Mouse (Mus musculus): ENCODE measurements around the gene Meox1. TPM values are rescaled to one million over a fixed set of nuclear protein-coding genes. Genes with fewer than 3 reads are reported as not detected.

Gene Meox1
- 2.7 TPM for polyA plus RNA-seq (2014; fragmentation: Illumina TruSeq; extraction: RNeasy Lipid Tissue Mini Kit (QIAGEN cat#74804); ENCODE audit: low read depth, low replicate concordance)

GRCm38 (mm10) chr11:101894204-101894603 lies at the start of gene Meox1:
TSS of gene Meox1 (minus strand) at chr11:101894374.

Other genes with a start within 250 kb of the Meox1 start
- 7.3 TPM for gene Arl4d, start 228.8 kb downstream of the Meox1 start, polyA plus RNA-seq (2014; fragmentation: Illumina TruSeq; extraction: RNeasy Lipid Tissue Mini Kit (QIAGEN cat#74804); ENCODE audit: low read depth, low replicate concordance)
- gene Dhx8, start 161.5 kb downstream of the Meox1 start, polyA plus RNA-seq (2014; fragmentation: Illumina TruSeq; extraction: RNeasy Lipid Tissue Mini Kit (QIAGEN cat#74804); ENCODE audit: low read depth, low replicate concordance) = 12.8 TPM
- not detected for gene Etv4, start 109.0 kb downstream of the Meox1 start, polyA plus RNA-seq (2014; fragmentation: Illumina TruSeq; extraction: RNeasy Lipid Tissue Mini Kit (QIAGEN cat#74804); ENCODE audit: low read depth, low replicate concordance)
- 0.28 TPM for gene Sost, start 72.6 kb upstream of the Meox1 start, polyA plus RNA-seq (2014; fragmentation: Illumina TruSeq; extraction: RNeasy Lipid Tissue Mini Kit (QIAGEN cat#74804); ENCODE audit: low read depth, low replicate concordance)
- not detected for gene Cfap97d1, start 89.9 kb upstream of the Meox1 start, polyA plus RNA-seq (2014; fragmentation: Illumina TruSeq; extraction: RNeasy Lipid Tissue Mini Kit (QIAGEN cat#74804); ENCODE audit: low read depth, low replicate concordance)
- gene Dusp3, start 92.6 kb upstream of the Meox1 start, polyA plus RNA-seq (2014; fragmentation: Illumina TruSeq; extraction: RNeasy Lipid Tissue Mini Kit (QIAGEN cat#74804); ENCODE audit: low read depth, low replicate concordance) = 32.9 TPM
- gene Mpp3, start 134.1 kb upstream of the Meox1 start, polyA plus RNA-seq (2014; fragmentation: Illumina TruSeq; extraction: RNeasy Lipid Tissue Mini Kit (QIAGEN cat#74804); ENCODE audit: low read depth, low replicate concordance) = 0.44 TPM
- gene Cd300lg, start 147.1 kb upstream of the Meox1 start, polyA plus RNA-seq (2014; fragmentation: Illumina TruSeq; extraction: RNeasy Lipid Tissue Mini Kit (QIAGEN cat#74804); ENCODE audit: low read depth, low replicate concordance) = 19.1 TPM
- 0.49 TPM for gene Mpp2, start 194.1 kb upstream of the Meox1 start, polyA plus RNA-seq (2014; fragmentation: Illumina TruSeq; extraction: RNeasy Lipid Tissue Mini Kit (QIAGEN cat#74804); ENCODE audit: low read depth, low replicate concordance)
- gene Ppy, start 206.9 kb upstream of the Meox1 start, polyA plus RNA-seq (2014; fragmentation: Illumina TruSeq; extraction: RNeasy Lipid Tissue Mini Kit (QIAGEN cat#74804); ENCODE audit: low read depth, low replicate concordance) = not detected
- gene Pyy, start 213.5 kb upstream of the Meox1 start, polyA plus RNA-seq (2014; fragmentation: Illumina TruSeq; extraction: RNeasy Lipid Tissue Mini Kit (QIAGEN cat#74804); ENCODE audit: low read depth, low replicate concordance) = not detected

Data from kidney, adult 10 weeks (tissue).